Mouse (Mus musculus) ES-E14 (cell line): ENCODE measurements around the gene Gm10428.

ENCODE experiments used
- CHD2 ChIP-seq: IDR thresholded peaks from 2 replicates; pipeline ENCODE4 v1.6.1; 2014; ENCODE audit warnings: mild to moderate bottlenecking, low read depth, low read length, inconsistent platforms
- ZC3H11A ChIP-seq: IDR thresholded peaks from 2 replicates; pipeline ENCODE4 v1.6.1; 2012; ENCODE audit warnings: low read depth, mild to moderate bottlenecking, inconsistent platforms, low read length, borderline replicate concordance
- ZNF384 ChIP-seq: IDR thresholded peaks from 2 replicates; pipeline ENCODE4 v1.6.1; 2012; ENCODE audit warnings: low read depth, low read length, inconsistent platforms

DNA sequence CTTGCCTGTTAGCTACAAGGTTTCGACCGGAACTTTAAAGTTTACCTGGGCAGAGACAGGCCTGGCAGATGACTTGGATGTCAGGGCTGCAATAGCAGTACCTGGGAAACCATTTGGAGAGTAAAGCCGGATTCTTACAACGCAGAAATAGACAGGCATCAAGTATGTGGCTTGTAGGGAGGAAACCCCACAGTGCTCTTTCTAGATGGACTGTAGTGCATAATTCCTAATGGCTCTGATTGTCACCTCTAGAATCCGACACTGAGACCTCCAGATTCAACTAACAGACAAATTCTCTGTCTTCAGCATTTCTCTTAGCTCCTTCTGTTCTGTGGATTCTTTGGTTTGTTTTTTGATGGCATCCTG, 20.9 kb upstream of the Gm10428 start:
- TF ChIP-seq ZNF384 = no peak
- TF ChIP-seq ZC3H11A = no peak
- TF ChIP-seq CHD2 = no peak
